Mouse (Mus musculus) testis, adult 2 months (tissue): ENCODE data around the gene Nsmce4a.

ENCODE experiments used
- CTCF ChIP-seq: fragments of 200-500 bp; IDR thresholded peaks from 2 replicates; pipeline ENCODE4 v1.5.1; 2012; ENCODE audit warnings: low read depth, mild to moderate bottlenecking, inconsistent platforms, low read length, moderate library complexity; ENCODE audit not compliant: control insufficient read depth, insufficient read depth, insufficient replicate concordance
- POLR2A ChIP-seq: fragments of 200-500 bp; IDR thresholded peaks from 2 replicates; pipeline ENCODE4 v1.6.1; 2012; ENCODE audit warnings: low read depth, mild to moderate bottlenecking, inconsistent platforms, low read length, moderate library complexity; ENCODE audit not compliant: control insufficient read depth

DNA sequence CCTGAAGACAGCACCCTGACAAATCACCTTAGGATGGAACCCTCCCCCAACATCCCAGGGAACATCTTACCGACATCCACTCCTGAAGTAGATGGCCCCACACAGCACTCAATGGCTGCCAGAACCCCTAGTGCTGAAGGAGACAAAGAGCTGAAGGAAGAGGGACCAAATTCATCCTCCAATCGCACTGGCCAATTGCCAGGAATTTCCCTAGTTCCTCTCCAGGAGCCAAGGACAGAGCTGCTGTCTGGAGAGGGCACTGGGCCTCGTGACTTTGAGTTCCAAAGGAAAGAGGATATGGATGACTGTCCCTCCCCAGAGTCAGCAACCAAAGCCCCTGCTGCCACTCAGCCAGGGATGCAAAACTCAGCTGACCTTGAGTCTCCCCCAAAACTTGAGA, 49.0 kb upstream of the Nsmce4a start:
- TF ChIP-seq POLR2A (no peak), CTCF (no peak)
